Mouse (Mus musculus): ENCODE measurements around the gene Csn1s1.

DNA sequence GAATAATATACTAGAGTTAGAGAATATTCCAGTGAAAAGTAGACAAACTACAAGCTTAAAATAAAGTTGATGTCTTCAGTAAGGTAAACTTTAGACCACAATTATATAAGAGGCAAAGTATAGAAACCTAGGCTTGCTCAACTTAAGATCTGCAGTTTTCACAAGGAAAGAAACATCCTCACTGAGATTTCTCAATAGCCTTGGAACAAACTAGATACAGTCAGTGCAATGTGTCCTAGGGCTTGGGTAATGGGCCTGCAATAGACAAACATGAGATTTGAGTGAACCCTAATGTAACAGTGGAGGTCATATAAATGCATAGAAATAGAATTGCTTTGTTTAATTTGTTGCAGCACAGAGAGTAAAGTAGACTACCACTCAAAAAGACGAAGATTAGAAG lies 39.9 kb downstream of the Csn1s1 start:
- TF ChIP-seq CTCF (IDR thresholded peaks at IDR 0.05; ENCODE audit: low read depth), result no peak
- no peak for TF ChIP-seq EP300 (IDR thresholded peaks at IDR 0.05; ENCODE audit: low read depth)
